Mouse (Mus musculus): ENCODE data around the gene Cldn34b2. TPM values are rescaled to one million over a fixed set of nuclear protein-coding genes. Genes with fewer than 3 reads are reported as not detected.
A peak's percentile ranks its signal among the peaks of the same experiment; 100 is the strongest.
"Not testable (repeated sequence)": the region's sequence is repeated elsewhere in the genome, so short reads cannot be mapped to it uniquely, and the experiment has no call there.

Gene Cldn34b2
- polyA plus RNA-seq (2012; rRNA removed), result not detected in 2 replicates

DNA sequence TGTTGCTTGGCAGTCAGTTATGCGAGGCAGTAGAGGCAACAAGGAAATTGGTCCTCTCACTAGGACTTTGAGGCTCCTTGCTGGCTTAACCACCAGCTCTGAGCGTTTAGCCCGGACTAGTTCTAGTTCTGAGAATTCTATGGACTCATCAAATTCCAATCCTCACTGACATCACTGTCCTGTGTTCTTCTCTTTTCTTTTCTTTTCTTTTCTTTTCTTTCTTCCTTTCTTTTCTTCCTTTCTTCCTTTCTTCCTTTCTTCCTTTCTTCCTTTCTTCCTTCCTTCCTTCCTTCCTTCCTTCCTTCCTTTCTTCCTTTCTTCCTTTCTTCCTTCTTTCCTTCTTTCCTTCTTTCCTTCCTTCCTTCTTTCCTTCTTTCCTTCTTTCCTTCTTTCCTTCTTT is at the start of gene Cldn34b2:
TSS of gene Cldn34b2 (minus strand) at position 101 of the 400 bp plus-strand sequence.
- WGBS, result 79% methylated on average over 3 of the region's 3 CpGs
- H3K27ac ChIP-seq (ENCODE audit: insufficient read depth, low read length); DNase-seq (ENCODE audit: low read depth in 1 of 2, low spot score in 2 of 2); H3K36me3 ChIP-seq (ENCODE audit: control insufficient read depth, insufficient read depth, low read length); H3K4me1 ChIP-seq (ENCODE audit: control insufficient read depth, insufficient read depth, insufficient read length); H3K27me3 ChIP-seq (ENCODE audit: control insufficient read depth, insufficient read depth, low read length); H3K4me3 ChIP-seq (ENCODE audit: extremely low read depth, insufficient read depth, insufficient read length): not testable (repeated sequence)

DNA sequence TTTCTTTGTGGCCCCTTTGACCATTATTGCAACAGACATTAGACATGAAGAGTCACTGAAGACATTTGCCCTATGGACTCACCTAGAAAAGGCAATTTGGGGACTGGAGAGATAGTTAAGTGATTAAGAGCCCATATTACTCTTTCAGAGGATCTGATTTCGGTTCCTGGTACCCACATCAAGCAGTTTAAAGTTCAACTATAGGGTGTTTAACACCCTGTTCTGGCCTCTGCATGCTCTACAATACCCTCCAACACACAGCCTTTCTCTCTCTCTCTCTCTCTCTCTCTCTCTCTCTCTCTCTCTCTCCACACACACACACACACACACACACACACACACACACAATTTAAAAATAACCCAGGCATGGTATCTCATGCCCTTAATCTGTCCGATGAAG is 49.4 kb upstream of the Cldn34b2 start:
- no peaks in the 10 kb centered on the region for H3K4me1 ChIP-seq (ENCODE audit: control insufficient read depth, insufficient read depth, insufficient read length)
- 76% methylated on average over 2 of the region's 2 CpGs for WGBS
- no peak overlapping the region for H3K4me3 ChIP-seq (ENCODE audit: extremely low read depth, insufficient read depth, insufficient read length)
- H3K27ac ChIP-seq (ENCODE audit: insufficient read depth, low read length), result no peak overlapping the region
- no peaks in the 10 kb centered on the region for H3K36me3 ChIP-seq (ENCODE audit: control insufficient read depth, insufficient read depth, low read length)
- no peak for DNase-seq (ENCODE audit: low read depth in 1 of 2, low spot score in 2 of 2)
- H3K27me3 ChIP-seq (ENCODE audit: control insufficient read depth, insufficient read depth, low read length), result no peaks in the 10 kb centered on the region
- TF ChIP-seq CTCF (IDR thresholded peaks at IDR 0.05; ENCODE audit: extremely low read depth, insufficient read depth, insufficient read length, insufficient replicate concordance) (no peak), POLR2A (IDR thresholded peaks at IDR 0.05; ENCODE audit: low read depth, low read length) (no peak)

DNA sequence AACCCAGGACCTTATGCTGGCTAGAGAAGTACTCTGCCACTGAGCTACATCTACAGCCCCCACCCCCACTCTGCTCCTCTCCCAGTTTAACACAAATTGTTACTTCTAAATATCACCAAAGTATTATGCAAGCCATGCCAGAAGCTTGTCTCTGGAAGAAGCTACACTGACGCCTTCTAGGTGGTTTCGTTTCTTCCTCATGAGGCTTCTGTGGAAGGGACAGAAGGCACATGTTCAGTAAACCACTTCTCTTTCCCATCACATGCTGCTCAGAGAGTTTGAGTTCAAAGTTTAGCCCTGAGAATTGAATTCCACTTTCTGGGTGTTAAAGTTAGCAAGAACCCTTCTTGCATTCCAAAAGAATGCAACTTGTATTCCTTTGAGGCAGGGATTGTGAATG is 49.0 kb upstream of the Cldn34b2 start:
- no peak for TF ChIP-seq POLR2A (IDR thresholded peaks at IDR 0.05; ENCODE audit: low read depth, low read length)
- TF ChIP-seq CTCF (IDR thresholded peaks at IDR 0.05; ENCODE audit: extremely low read depth, insufficient read depth, insufficient read length, insufficient replicate concordance), result no peak

GRCm38 (mm10) chrX:155175568-155175967 is 47.4 kb upstream of the Cldn34b2 start:
- Histone ChIP-seq H3K4me3 (ENCODE audit: extremely low read depth, insufficient read depth, insufficient read length) (no peak overlapping the region), H3K36me3 (ENCODE audit: control insufficient read depth, insufficient read depth, low read length) (no peaks in the 10 kb centered on the region), H3K27ac (ENCODE audit: insufficient read depth, low read length) (no peak overlapping the region), H3K4me1 (ENCODE audit: control insufficient read depth, insufficient read depth, insufficient read length) (no peaks in the 10 kb centered on the region), H3K27me3 (ENCODE audit: control insufficient read depth, insufficient read depth, low read length) (no peaks in the 10 kb centered on the region)
- TF ChIP-seq POLR2A (IDR thresholded peaks at IDR 0.05; ENCODE audit: low read depth, low read length), result no peak
- no peak for TF ChIP-seq CTCF (IDR thresholded peaks at IDR 0.05; ENCODE audit: extremely low read depth, insufficient read depth, insufficient read length, insufficient replicate concordance)
- 87% methylated on average over 4 of the region's 4 CpGs for WGBS
- DNase-seq (ENCODE audit: low read depth in 1 of 2, low spot score in 2 of 2), result no peak

More for the DNA sequence above, 49.0 kb upstream of the Cldn34b2 start:
- H3K4me3 ChIP-seq (ENCODE audit: extremely low read depth, insufficient read depth, insufficient read length), result no peak overlapping the region
- H3K36me3 ChIP-seq (ENCODE audit: control insufficient read depth, insufficient read depth, low read length), result no peaks in the 10 kb centered on the region
- WGBS, result 34% methylated on average over 2 of the region's 2 CpGs
- no peak for DNase-seq (ENCODE audit: low read depth in 1 of 2, low spot score in 2 of 2)
- no peaks in the 10 kb centered on the region for H3K27me3 ChIP-seq (ENCODE audit: control insufficient read depth, insufficient read depth, low read length)
- H3K4me1 ChIP-seq (ENCODE audit: control insufficient read depth, insufficient read depth, insufficient read length), result no peaks in the 10 kb centered on the region
- no peak overlapping the region for H3K27ac ChIP-seq (ENCODE audit: insufficient read depth, low read length)

- TF ChIP-seq POLR2A (IDR thresholded peaks at IDR 0.05; ENCODE audit: low read depth, low read length), result no peak
- no peak for TF ChIP-seq CTCF (IDR thresholded peaks at IDR 0.05; ENCODE audit: extremely low read depth, insufficient read depth, insufficient read length, insufficient replicate concordance)
- no peak overlapping the region for H3K27ac ChIP-seq (ENCODE audit: insufficient read depth, low read length)
- no peaks in the 10 kb centered on the region for H3K27me3 ChIP-seq (ENCODE audit: control insufficient read depth, insufficient read depth, low read length)
- no peaks in the 10 kb centered on the region for H3K4me1 ChIP-seq (ENCODE audit: control insufficient read depth, insufficient read depth, insufficient read length)
- no peak overlapping the region for H3K4me3 ChIP-seq (ENCODE audit: extremely low read depth, insufficient read depth, insufficient read length)
- peak in 1 of 2 experiments; percentile 3 for DNase-seq (ENCODE audit: low read depth in 1 of 2, low spot score in 2 of 2)
- H3K36me3 ChIP-seq (ENCODE audit: control insufficient read depth, insufficient read depth, low read length), result no peaks in the 10 kb centered on the region
Measured at GRCm38 (mm10) chrX:155172310-155172709, 44.1 kb upstream of the Cldn34b2 start.

DNA sequence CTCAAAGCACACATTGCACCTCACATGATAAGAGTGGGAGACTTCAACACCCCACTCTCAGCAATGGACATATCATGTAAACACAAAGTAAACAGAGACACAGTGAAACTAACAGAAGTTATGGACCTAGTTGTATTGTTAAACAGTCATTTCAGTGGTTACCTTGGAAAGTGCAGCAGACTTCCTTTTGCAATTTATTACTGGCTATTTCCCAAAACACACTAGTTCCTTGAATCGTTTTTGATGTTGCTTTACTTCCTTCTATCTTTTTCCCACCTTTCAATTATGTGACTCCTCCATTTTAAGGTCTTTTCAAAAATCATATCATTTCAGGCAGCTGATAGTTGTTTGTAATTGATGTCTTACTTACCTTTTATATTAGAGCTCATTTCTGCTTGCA is 43.5 kb upstream of the Cldn34b2 start:
- no peak overlapping the region for H3K4me3 ChIP-seq (ENCODE audit: extremely low read depth, insufficient read depth, insufficient read length)
- 35% methylated on average over 1 of the region's 1 CpGs for WGBS
- no peaks in the 10 kb centered on the region for H3K36me3 ChIP-seq (ENCODE audit: control insufficient read depth, insufficient read depth, low read length)
- no peaks in the 10 kb centered on the region for H3K4me1 ChIP-seq (ENCODE audit: control insufficient read depth, insufficient read depth, insufficient read length)
- no peak for DNase-seq (ENCODE audit: low read depth in 1 of 2, low spot score in 2 of 2)
- no peak overlapping the region for H3K27ac ChIP-seq (ENCODE audit: insufficient read depth, low read length)
- TF ChIP-seq POLR2A (IDR thresholded peaks at IDR 0.05; ENCODE audit: low read depth, low read length), result no peak
- TF ChIP-seq CTCF (IDR thresholded peaks at IDR 0.05; ENCODE audit: extremely low read depth, insufficient read depth, insufficient read length, insufficient replicate concordance), result no peak
- H3K27me3 ChIP-seq (ENCODE audit: control insufficient read depth, insufficient read depth, low read length), result no peaks in the 10 kb centered on the region

DNA sequence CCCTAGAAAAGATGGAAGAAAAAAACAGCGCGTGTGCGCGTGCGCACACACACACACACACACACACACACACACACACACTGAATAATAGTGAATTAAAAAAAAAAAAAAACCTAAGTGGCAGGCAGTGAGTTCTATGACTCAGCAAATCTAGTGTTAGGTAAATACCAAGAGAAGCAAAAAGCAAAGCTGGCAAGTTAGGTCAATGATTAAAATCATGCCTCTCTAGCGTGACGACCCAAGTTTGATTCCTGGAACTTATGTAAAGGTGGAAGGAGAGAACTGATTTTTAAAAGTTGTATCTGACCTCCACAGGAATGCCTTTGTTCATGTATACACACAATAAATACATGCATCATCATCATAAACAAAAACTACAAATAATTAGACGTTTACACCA is 41.7 kb upstream of the Cldn34b2 start:
- Histone ChIP-seq H3K27ac (ENCODE audit: insufficient read depth, low read length) (no peak overlapping the region), H3K4me1 (ENCODE audit: control insufficient read depth, insufficient read depth, insufficient read length) (no peaks in the 10 kb centered on the region), H3K36me3 (ENCODE audit: control insufficient read depth, insufficient read depth, low read length) (no peaks in the 10 kb centered on the region), H3K27me3 (ENCODE audit: control insufficient read depth, insufficient read depth, low read length) (no peaks in the 10 kb centered on the region), H3K4me3 (ENCODE audit: extremely low read depth, insufficient read depth, insufficient read length) (no peak overlapping the region)
- DNase-seq (ENCODE audit: low read depth in 1 of 2, low spot score in 2 of 2), result no peak
- no peak for TF ChIP-seq POLR2A (IDR thresholded peaks at IDR 0.05; ENCODE audit: low read depth, low read length)
- no peak for TF ChIP-seq CTCF (IDR thresholded peaks at IDR 0.05; ENCODE audit: extremely low read depth, insufficient read depth, insufficient read length, insufficient replicate concordance)
- WGBS, result 90% methylated on average over 8 of the region's 8 CpGs
